Mouse (Mus musculus) macrophage (primary cell): ENCODE data around the gene Smg1. TPM values are rescaled to one million over a fixed set of nuclear protein-coding genes. Genes with fewer than 3 reads are reported as not detected.

Experiments
- H3K27ac ChIP-seq: fragments of 350-480 bp; formaldehyde crosslinking; 2 replicates; pipeline ENCODE4 v1.9.0; 2021
- H3K36me3 ChIP-seq: fragments of 350-480 bp; formaldehyde crosslinking; 2 replicates; pipeline ENCODE4 v1.9.0; 2021; ENCODE audit errors: inconsistent target
- H3K4me3 ChIP-seq: fragments of 350-480 bp; formaldehyde crosslinking; 2 replicates; pipeline ENCODE4 v1.9.0; 2021; ENCODE audit errors: inconsistent target
- H3K79me2 ChIP-seq: fragments of 350-480 bp; formaldehyde crosslinking; 2 replicates; pipeline ENCODE4 v1.9.0; 2021; ENCODE audit errors: inconsistent target
- WGBS: methylation state at CpG from one replicate; pipeline ENCODE4 v1.1.7; 2026; ENCODE audit warnings: inconsistent platforms; ENCODE audit not compliant: missing documents; 5-methylcytosine and 5-hydroxymethylcytosine counted together
- polyA plus RNA-seq: library from polyadenylated mRNA; stranded (reverse); fragments of 250-400 nt; gene quantifications from 3 replicates; pipeline ENCODE4 v1.2.4, GENCODE M21; 2018; ENCODE audit warnings: inconsistent platforms

Gene Smg1
- polyA plus RNA-seq, 1 experiment from 2014 or later, result 13.1 TPM

GRCm38 (mm10) chr7:118143123-118143522 is 100.3 kb downstream of the Smg1 start:
- 96% methylated on average over 4 of the region's 4 CpGs for WGBS
- no peak overlapping the region for H3K4me3 ChIP-seq
- no peak overlapping the region for H3K27ac ChIP-seq
- H3K79me2 ChIP-seq, result no peaks in the 10 kb centered on the region
- H3K36me3 ChIP-seq, result peaks cover 81% of the 10 kb centered on the region

- 97% methylated on average over 7 of the region's 7 CpGs for WGBS
- Histone ChIP-seq H3K36me3 (peaks cover 90% of the 10 kb centered on the region), H3K79me2 (no peaks in the 10 kb centered on the region), H3K4me3 (no peak overlapping the region), H3K27ac (no peak overlapping the region)
Measured at GRCm38 (mm10) chr7:118141271-118141670, 102.2 kb downstream of the Smg1 start.

GRCm38 (mm10) chr7:118135128-118135527 is 108.3 kb downstream of the Smg1 start:
- peaks cover 50% of the 10 kb centered on the region for H3K36me3 ChIP-seq
- H3K4me3 ChIP-seq, result no peak overlapping the region
- no peak overlapping the region for H3K27ac ChIP-seq
- H3K79me2 ChIP-seq, result no peaks in the 10 kb centered on the region
- WGBS, result 92% methylated on average over 11 of the region's 11 CpGs

GRCm38 (mm10) chr7:118129430-118130041 is 113.9 kb downstream of the Smg1 start, which contains the start of gene Arl6ip1:
Gene Arl6ip1 (minus strand): TSS chr7:118129662.
- WGBS, result under 1% methylated on average over 38 of the region's 39 CpGs
- Histone ChIP-seq H3K36me3 (peaks cover 17% of the 10 kb centered on the region), H3K27ac (peak within 1 kb of the TSS; percentile 92), H3K4me3 (peak within 1 kb of the TSS; percentile 96), H3K79me2 (peaks cover 43% of the 10 kb centered on the region)

GRCm38 (mm10) chr7:118128925-118129429 is 114.5 kb downstream of the Smg1 start:
- under 1% methylated on average over 20 of the region's 21 CpGs for WGBS
- Histone ChIP-seq H3K27ac (peak overlapping the region; percentile 92), H3K36me3 (peaks cover 20% of the 10 kb centered on the region), H3K4me3 (peak overlapping the region; percentile 96), H3K79me2 (peaks cover 49% of the 10 kb centered on the region)

- H3K27ac ChIP-seq, result no peak overlapping the region
- H3K4me3 ChIP-seq, result no peak overlapping the region
- WGBS, result 74% methylated on average over 11 of the region's 11 CpGs
Measured at GRCm38 (mm10) chr7:118126219-118126875, 117.1 kb downstream of the Smg1 start.

GRCm38 (mm10) chr7:118125736-118126135 is 117.7 kb downstream of the Smg1 start:
- Histone ChIP-seq H3K36me3 (peaks cover 35% of the 10 kb centered on the region), H3K4me3 (no peak overlapping the region), H3K27ac (no peak overlapping the region), H3K79me2 (peaks cover 81% of the 10 kb centered on the region)

More at GRCm38 (mm10) chr7:118126219-118126875, 117.1 kb downstream of the Smg1 start:
- Histone ChIP-seq H3K36me3 (peaks cover 31% of the 10 kb centered on the region), H3K79me2 (peaks cover 75% of the 10 kb centered on the region)

GRCm38 (mm10) chr7:118123512-118124411 is 119.7 kb downstream of the Smg1 start:
- Histone ChIP-seq H3K79me2 (peaks cover 76% of the 10 kb centered on the region), H3K36me3 (peaks cover 46% of the 10 kb centered on the region), H3K4me3 (no peak overlapping the region), H3K27ac (no peak overlapping the region)
- 98% methylated on average over 4 of the region's 4 CpGs for WGBS

- H3K4me3 ChIP-seq, result no peak overlapping the region
- peaks cover 61% of the 10 kb centered on the region for H3K79me2 ChIP-seq
- H3K27ac ChIP-seq, result no peak overlapping the region
- peaks cover 46% of the 10 kb centered on the region for H3K36me3 ChIP-seq
- WGBS, result 83% methylated on average over 3 of the region's 7 CpGs
Measured at GRCm38 (mm10) chr7:118122235-118122634, 121.2 kb downstream of the Smg1 start.

GRCm38 (mm10) chr7:118120654-118121053 is 122.8 kb downstream of the Smg1 start:
- Histone ChIP-seq H3K27ac (no peak overlapping the region), H3K4me3 (no peak overlapping the region), H3K36me3 (peaks cover 32% of the 10 kb centered on the region), H3K79me2 (peaks cover 46% of the 10 kb centered on the region)
- WGBS, result 100% methylated on average over 1 of the region's 1 CpGs

- H3K36me3 ChIP-seq, result peaks cover 32% of the 10 kb centered on the region
- peaks cover 50% of the 10 kb centered on the region for H3K79me2 ChIP-seq
- no peak overlapping the region for H3K27ac ChIP-seq
- 24% methylated on average over 5 of the region's 5 CpGs for WGBS
- no peak overlapping the region for H3K4me3 ChIP-seq
Measured at GRCm38 (mm10) chr7:118119946-118120345, 123.5 kb downstream of the Smg1 start.

GRCm38 (mm10) chr7:118119142-118119541 is 124.3 kb downstream of the Smg1 start:
- 78% methylated on average over 2 of the region's 2 CpGs for WGBS
- peaks cover 26% of the 10 kb centered on the region; the same call in 1 of the 2 replicates for H3K36me3 ChIP-seq
- no peak overlapping the region for H3K4me3 ChIP-seq
- H3K27ac ChIP-seq, result peak overlapping the region; percentile 9; the same call in 1 of the 2 replicates
- peaks cover 51% of the 10 kb centered on the region for H3K79me2 ChIP-seq

GRCm38 (mm10) chr7:118118426-118118825 is 125.0 kb downstream of the Smg1 start:
- WGBS, result 54% methylated on average over 3 of the region's 3 CpGs
- H3K79me2 ChIP-seq, result peaks cover 51% of the 10 kb centered on the region
- H3K4me3 ChIP-seq, result no peak overlapping the region
- peaks cover 26% of the 10 kb centered on the region; the same call in 1 of the 2 replicates for H3K36me3 ChIP-seq
- peak overlapping the region; percentile 46 for H3K27ac ChIP-seq

- WGBS, result 16% methylated on average over 3 of the region's 4 CpGs
- Histone ChIP-seq H3K27ac (peak overlapping the region; percentile 46), H3K79me2 (peaks cover 51% of the 10 kb centered on the region), H3K4me3 (no peak overlapping the region), H3K36me3 (peaks cover 28% of the 10 kb centered on the region)
Measured at GRCm38 (mm10) chr7:118117539-118118210, 125.8 kb downstream of the Smg1 start.
